Mouse (Mus musculus) stomach, embryonic 14.5 days (tissue): ENCODE data around the gene Atp6v1b1. TPM values are rescaled to one million over a fixed set of nuclear protein-coding genes. Genes with fewer than 3 reads are reported as not detected.

ENCODE experiments used
- ATAC-seq: fragments of 200-750 bp; cut with Nextera tagmentation; 2 replicates; pipeline ENCODE4 v1.8.0; 2017; ENCODE audit warnings: low read depth, moderate TSS enrichment; ENCODE audit not compliant: insufficient number of reproducible peaks, insufficient read depth, low FRiP score
- H3K27ac ChIP-seq: fragments of 300-500 bp; sonication (generic); 2 replicates; pipeline ENCODE4 v1.5.1; 2014; ENCODE audit warnings: mild to moderate bottlenecking, low read length, moderate library complexity, mixed read lengths
- H3K27me3 ChIP-seq: fragments of 300-500 bp; sonication (generic); 2 replicates; pipeline ENCODE4 v1.6.1; 2014; ENCODE audit warnings: low read length, control low read depth, mixed read lengths; ENCODE audit not compliant: control insufficient read depth, insufficient read depth
- H3K36me3 ChIP-seq: fragments of 300-500 bp; sonication (generic); 2 replicates; pipeline ENCODE4 v1.6.1; 2014; ENCODE audit warnings: mild to moderate bottlenecking, control low read depth, low read length, moderate library complexity, mixed read lengths; ENCODE audit not compliant: control insufficient read depth, insufficient read depth
- H3K4me1 ChIP-seq: fragments of 300-500 bp; sonication (generic); 2 replicates; pipeline ENCODE4 v1.6.1; 2014; ENCODE audit warnings: low read length, control low read depth, mixed read lengths; ENCODE audit not compliant: control insufficient read depth, insufficient read depth
- H3K4me2 ChIP-seq: fragments of 300-500 bp; sonication (generic); replicated peaks from 2 replicates; pipeline ENCODE4 v1.6.1; 2014; ENCODE audit warnings: low read depth, low read length, control low read depth
- H3K4me3 ChIP-seq: fragments of 300-500 bp; sonication (generic); 2 replicates; pipeline ENCODE4 v1.5.1; 2014; ENCODE audit warnings: low read depth, low read length, control low read depth
- H3K9ac ChIP-seq: fragments of 300-500 bp; sonication (generic); replicated peaks from 2 replicates; pipeline ENCODE4 v1.6.1; 2014; ENCODE audit warnings: low read depth, mild to moderate bottlenecking, control low read depth, low read length, moderate library complexity, mixed read lengths
- H3K9me3 ChIP-seq: fragments of 300-500 bp; sonication (generic); 2 replicates; pipeline ENCODE4 v1.6.1; 2016; ENCODE audit warnings: low read depth, low read length, control low read depth; ENCODE audit not compliant: control insufficient read depth
- WGBS: fragments of 180-500 bp; shearing (Covaris S2); extraction: QIAGEN DNeasy Blood & Tissue Kit; methylation state at CpG from one replicate; pipeline ENCODE4 v1.1.7; 2014; 5-methylcytosine and 5-hydroxymethylcytosine counted together
- polyA plus RNA-seq: library from polyadenylated mRNA; unstranded; fragments of >200 nt; fragmentation: Nextera tagmentation; extraction: Ambion mirVana; gene quantifications from 2 replicates; pipeline ENCODE4 v1.2.1, GENCODE M21; 2014

Gene Atp6v1b1
- polyA plus RNA-seq, 1 experiment from 2014 or later: 0.45 TPM

- Histone ChIP-seq H3K4me3 (no peak overlapping the region), H3K9me3 (no peaks in the 10 kb centered on the region), H3K27ac (no peak overlapping the region), H3K9ac (no peak overlapping the region), H3K4me2 (no peak overlapping the region), H3K4me1 (no peaks in the 10 kb centered on the region), H3K27me3 (no peaks in the 10 kb centered on the region), H3K36me3 (no peaks in the 10 kb centered on the region)
- WGBS: 86% methylated on average over 3 of the region's 3 CpGs
- no peak for ATAC-seq
These were observed 14.3 kb upstream of the Atp6v1b1 start for GRCm38 (mm10) chr6:83728488-83728887.

GRCm38 (mm10) chr6:83729350-83729970, 13.3 kb upstream of the Atp6v1b1 start:
- H3K4me1 ChIP-seq: no peaks in the 10 kb centered on the region
- no peak for ATAC-seq
- H3K36me3 ChIP-seq: no peaks in the 10 kb centered on the region

GRCm38 (mm10) chr6:83731128-83731527, 11.7 kb upstream of the Atp6v1b1 start:
- Histone ChIP-seq H3K9ac (no peak overlapping the region), H3K27me3 (no peaks in the 10 kb centered on the region), H3K4me3 (no peak overlapping the region), H3K9me3 (peaks cover 4% of the 10 kb centered on the region; the same call in 1 of the 2 replicates), H3K27ac (no peak overlapping the region), H3K36me3 (no peaks in the 10 kb centered on the region), H3K4me2 (no peak overlapping the region), H3K4me1 (no peaks in the 10 kb centered on the region)
- ATAC-seq: no peak
- WGBS: 27% methylated on average over 5 of the region's 5 CpGs

More at GRCm38 (mm10) chr6:83729350-83729970, 13.3 kb upstream of the Atp6v1b1 start:
- H3K27ac ChIP-seq: no peak overlapping the region
- H3K9ac ChIP-seq: no peak overlapping the region
- peaks cover 4% of the 10 kb centered on the region; the same call in 1 of the 2 replicates for H3K9me3 ChIP-seq
- H3K4me3 ChIP-seq: no peak overlapping the region
- H3K27me3 ChIP-seq: no peaks in the 10 kb centered on the region
- WGBS: 63% methylated on average over 14 of the region's 14 CpGs
- H3K4me2 ChIP-seq: no peak overlapping the region

GRCm38 (mm10) chr6:83737311-83737710, 5.5 kb upstream of the Atp6v1b1 start:
- H3K9me3 ChIP-seq: peaks cover 4% of the 10 kb centered on the region; the same call in 1 of the 2 replicates
- H3K36me3 ChIP-seq: no peaks in the 10 kb centered on the region
- H3K27ac ChIP-seq: no peak overlapping the region
- WGBS: 33% methylated on average over 13 of the region's 13 CpGs
- H3K27me3 ChIP-seq: no peaks in the 10 kb centered on the region
- H3K4me3 ChIP-seq: no peak overlapping the region
- no peak for ATAC-seq
- no peak overlapping the region for H3K9ac ChIP-seq
- no peak overlapping the region for H3K4me2 ChIP-seq
- H3K4me1 ChIP-seq: no peaks in the 10 kb centered on the region

- 70% methylated on average over 6 of the region's 6 CpGs for WGBS
- no peak for ATAC-seq
These were observed 4.2 kb upstream of the Atp6v1b1 start for GRCm38 (mm10) chr6:83738596-83738995.

GRCm38 (mm10) chr6:83743212-83743611, 422 bp downstream of the Atp6v1b1 start:
- ATAC-seq: no peak
- H3K9ac ChIP-seq: no peak overlapping the region
- H3K27me3 ChIP-seq: 0 out of 2 replicates have a peak, but pooled peaks cover 3% of the 10 kb centered on the region
- H3K4me2 ChIP-seq: no peak overlapping the region
- 51% methylated on average over 5 of the region's 5 CpGs for WGBS
- no peaks in the 10 kb centered on the region for H3K36me3 ChIP-seq
- H3K4me3 ChIP-seq: no peak overlapping the region
- no peaks in the 10 kb centered on the region for H3K4me1 ChIP-seq
- no peak overlapping the region for H3K27ac ChIP-seq
- no peaks in the 10 kb centered on the region for H3K9me3 ChIP-seq

More at GRCm38 (mm10) chr6:83738596-83738995, 4.2 kb upstream of the Atp6v1b1 start:
- Histone ChIP-seq H3K27ac (no peak overlapping the region), H3K4me3 (no peak overlapping the region), H3K4me1 (no peaks in the 10 kb centered on the region), H3K4me2 (no peak overlapping the region), H3K27me3 (no peaks in the 10 kb centered on the region), H3K36me3 (no peaks in the 10 kb centered on the region), H3K9me3 (peaks cover 4% of the 10 kb centered on the region; the same call in 1 of the 2 replicates), H3K9ac (no peak overlapping the region)

GRCm38 (mm10) chr6:83744126-83744525, 1.3 kb downstream of the Atp6v1b1 start:
- 62% methylated on average over 5 of the region's 5 CpGs for WGBS
- no peaks in the 10 kb centered on the region for H3K4me1 ChIP-seq
- 0 out of 2 replicates have a peak, but pooled peaks cover 3% of the 10 kb centered on the region for H3K27me3 ChIP-seq
- H3K4me3 ChIP-seq: no peak overlapping the region
- 0 out of 2 replicates have a peak, but pooled peaks have one; percentile 38 for ATAC-seq
- H3K9me3 ChIP-seq: no peaks in the 10 kb centered on the region
- no peak overlapping the region for H3K27ac ChIP-seq
- H3K9ac ChIP-seq: no peak overlapping the region
- no peak overlapping the region for H3K4me2 ChIP-seq
- no peaks in the 10 kb centered on the region for H3K36me3 ChIP-seq

GRCm38 (mm10) chr6:83744557-83744956, 1.8 kb downstream of the Atp6v1b1 start:
- Histone ChIP-seq H3K4me1 (no peaks in the 10 kb centered on the region), H3K36me3 (no peaks in the 10 kb centered on the region), H3K27ac (no peak overlapping the region), H3K9me3 (no peaks in the 10 kb centered on the region), H3K4me3 (no peak overlapping the region), H3K27me3 (0 out of 2 replicates have a peak, but pooled peaks cover 3% of the 10 kb centered on the region), H3K9ac (no peak overlapping the region), H3K4me2 (no peak overlapping the region)
- WGBS: 42% methylated on average over 5 of the region's 5 CpGs
- no peak for ATAC-seq
